Mouse (Mus musculus): Measurements from ENCODE around the gene AW209491. TPM values are rescaled to one million over a fixed set of nuclear protein-coding genes. Genes with fewer than 3 reads are reported as not detected.
A peak's percentile ranks its signal among the peaks of the same experiment; 100 is the strongest.

The AW209491 gene
- total RNA-seq (2015; ENCODE audit: low replicate concordance) (2.5 and 4.6 TPM in 2 replicates), total RNA-seq (2017; ENCODE audit: low replicate concordance) (5.5 and 9.2 TPM in 2 replicates)

DNA sequence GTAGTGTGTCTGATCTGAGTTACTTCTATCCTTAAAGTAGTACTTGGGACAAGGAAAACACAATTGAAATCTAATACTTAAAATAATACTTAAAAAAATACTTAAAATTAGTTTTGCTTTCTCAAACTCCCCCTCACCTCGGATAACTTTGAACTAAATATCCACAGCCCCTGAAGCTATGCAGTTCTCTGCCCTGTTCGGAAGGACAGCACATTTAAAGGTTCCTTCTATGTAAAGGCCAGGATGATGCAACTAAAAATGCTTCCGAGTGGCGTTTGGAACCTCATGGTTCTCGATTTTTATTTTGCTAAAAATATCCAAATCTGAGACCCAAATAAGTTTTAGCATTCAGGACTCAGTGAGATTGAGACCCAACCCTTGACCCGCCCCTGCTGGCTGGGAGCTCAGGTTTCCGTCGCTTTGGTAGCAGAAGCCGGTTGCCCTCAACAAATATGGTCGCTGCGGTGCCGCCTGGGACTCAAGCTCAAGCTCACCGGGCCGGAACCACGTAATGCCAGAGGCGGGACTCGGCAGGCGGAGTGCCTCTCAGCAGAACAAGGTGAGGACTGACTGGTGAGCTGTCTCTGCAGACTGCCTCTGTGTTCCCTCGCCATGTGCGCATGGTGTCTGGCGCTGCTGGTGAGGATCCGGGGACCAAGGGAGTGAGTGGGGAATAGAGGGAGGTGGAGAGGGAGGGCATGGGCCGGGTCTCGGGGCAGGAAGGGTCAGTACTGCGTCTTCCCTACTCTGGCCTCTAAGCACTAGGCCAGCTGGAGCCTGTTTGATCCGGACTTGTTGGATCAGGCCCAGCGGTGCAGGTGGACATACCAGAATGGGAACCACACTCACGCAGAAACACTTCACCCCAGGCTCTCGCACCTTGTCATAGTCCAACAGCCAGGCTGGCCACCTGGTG lies at the start of gene AW209491:
AW209491 (plus strand) TSS at position 429 of the 916 bp plus-strand sequence.
- ATAC-seq (replicated peaks; ENCODE audit: low FRiP score, poor library complexity, severe bottlenecking): peak; percentile 96

DNA sequence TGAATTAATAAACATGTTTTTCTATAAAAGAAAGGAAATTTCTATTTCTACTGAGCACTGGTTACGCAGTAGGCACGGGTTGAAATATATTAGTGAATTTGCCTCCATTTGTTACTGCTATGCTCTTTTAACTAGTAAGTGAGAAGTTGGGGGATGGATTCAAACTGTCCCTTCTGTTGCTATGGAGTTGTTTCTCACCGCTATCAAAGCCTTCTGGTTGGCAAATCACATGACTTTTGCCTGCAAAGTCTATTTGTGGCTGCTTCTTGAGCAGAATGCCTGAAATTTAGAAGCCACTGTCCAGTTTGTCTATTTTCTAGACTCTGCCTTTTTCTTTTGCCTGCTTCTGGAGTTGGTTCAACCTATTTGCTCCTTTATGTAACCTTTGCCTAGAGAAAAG lies 49.6 kb upstream of the AW209491 start:
- ATAC-seq (replicated peaks; ENCODE audit: low FRiP score, poor library complexity, severe bottlenecking): no peak

DNA sequence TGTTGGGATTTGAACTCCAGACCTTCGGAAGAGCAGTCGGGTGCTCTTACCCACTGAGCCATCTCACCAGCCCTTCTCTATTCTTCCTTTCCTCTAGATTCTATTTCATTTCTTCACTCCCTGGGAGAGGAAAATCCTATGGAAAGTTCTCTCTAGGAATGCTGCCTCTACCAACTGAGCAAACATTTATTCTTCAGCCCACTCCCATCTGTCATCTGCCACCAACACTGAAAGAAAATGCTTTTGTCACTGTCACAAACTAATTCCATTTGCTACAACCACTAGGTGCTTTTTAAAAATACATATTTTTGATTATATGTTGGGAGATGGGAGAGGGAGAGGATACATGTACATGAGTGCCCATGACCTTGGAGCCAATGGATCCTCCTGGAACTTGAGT lies 27.2 kb upstream of the AW209491 start:
- ATAC-seq (replicated peaks; ENCODE audit: low FRiP score, poor library complexity, severe bottlenecking): no peak

DNA sequence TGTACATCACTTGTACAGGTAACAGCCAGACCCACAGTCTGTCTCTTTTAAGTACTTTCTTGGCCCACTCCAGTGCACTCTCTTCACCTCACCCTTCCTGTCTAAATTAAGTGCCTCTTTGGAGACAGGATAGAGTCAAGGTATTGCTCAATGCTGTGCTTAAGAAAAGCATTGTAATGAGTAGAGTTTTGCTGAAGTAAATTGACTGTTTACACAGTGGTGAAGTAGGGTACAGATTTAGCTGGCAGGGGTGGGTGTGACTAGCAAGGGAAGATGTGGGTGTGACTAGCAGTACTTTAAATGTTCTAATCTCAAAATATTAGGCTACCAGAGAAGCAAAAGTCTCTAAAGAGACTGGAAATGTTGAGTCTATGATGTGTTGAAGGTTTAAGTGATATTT lies 22.3 kb upstream of the AW209491 start:
- ATAC-seq (replicated peaks; ENCODE audit: low FRiP score, poor library complexity, severe bottlenecking): no peak

DNA sequence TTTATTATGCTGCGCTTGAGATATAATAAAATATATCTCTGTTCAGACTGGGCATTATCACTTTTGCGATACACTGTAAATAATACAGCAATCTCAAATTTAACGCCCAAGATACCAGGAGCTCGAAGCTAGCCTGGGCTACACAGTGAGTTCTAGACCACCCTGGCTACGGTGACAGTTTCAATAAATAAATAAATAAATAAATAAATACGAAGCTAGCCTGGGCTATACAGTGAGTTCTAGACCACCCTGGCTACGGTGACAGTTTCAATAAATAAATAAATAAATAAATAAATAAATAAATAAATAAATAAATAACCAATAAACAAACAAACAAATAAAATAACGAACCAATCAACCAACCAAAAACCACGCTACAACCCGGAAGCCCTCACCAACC lies 17.5 kb upstream of the AW209491 start:
- no peak for ATAC-seq (replicated peaks; ENCODE audit: low FRiP score, poor library complexity, severe bottlenecking)

DNA sequence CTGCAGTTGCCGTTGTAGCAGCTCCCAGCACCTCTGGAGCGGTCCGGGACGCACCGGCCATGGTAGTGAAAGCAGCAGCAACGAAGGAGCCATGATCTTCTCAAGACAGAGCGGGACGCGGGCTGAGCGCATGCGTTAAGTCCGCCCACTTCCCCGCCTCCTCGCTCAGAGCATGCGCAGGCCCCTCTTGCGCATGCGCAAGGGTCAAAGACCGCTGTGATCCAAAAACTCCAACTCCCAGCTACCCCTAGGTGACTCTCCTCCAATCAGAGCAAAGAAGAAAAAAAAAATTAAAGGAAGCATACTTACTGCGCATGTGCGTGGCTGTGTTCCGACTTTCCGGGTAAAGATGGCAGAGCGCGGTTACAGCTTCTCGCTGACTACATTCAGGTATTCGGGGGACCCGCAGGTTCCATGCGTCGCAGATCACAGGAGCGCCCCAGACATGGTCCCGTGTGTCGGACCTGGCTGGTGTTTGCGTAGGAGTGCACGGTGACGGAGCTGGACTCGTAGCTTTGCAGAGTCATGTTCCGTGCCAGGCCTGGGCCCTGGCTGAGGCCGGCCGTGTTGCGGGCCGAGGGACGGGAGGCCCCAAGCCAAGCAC lies 16.9 kb upstream of the AW209491 start, which contains the start of the genes Mrpl32 and Psma2:
Mrpl32 (minus strand) TSS at position 240 of the 604 bp plus-strand sequence.
Psma2 (plus strand) TSS at position 315 of the 604 bp plus-strand sequence.
- ATAC-seq (replicated peaks; ENCODE audit: low FRiP score, poor library complexity, severe bottlenecking): peak; percentile 97

DNA sequence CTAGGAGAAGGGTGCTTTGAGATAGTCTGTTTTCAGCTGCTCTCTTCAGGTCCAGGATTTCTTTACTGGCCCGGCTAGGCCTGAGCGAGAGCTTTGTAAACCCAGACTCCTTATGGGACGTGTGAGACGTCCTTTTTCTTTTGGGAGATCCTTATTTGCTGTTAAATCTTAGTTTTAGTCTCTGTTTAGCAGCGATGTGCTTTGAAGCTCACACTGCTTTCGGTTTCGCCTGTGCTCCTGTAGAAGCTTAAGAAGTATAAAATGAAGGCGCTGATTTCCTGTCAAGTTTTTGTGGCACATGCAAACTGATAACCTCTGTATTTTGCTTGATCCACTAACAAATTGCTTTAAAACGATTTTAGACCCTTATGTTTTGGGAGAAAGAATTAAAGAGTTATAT lies 16.4 kb upstream of the AW209491 start:
- no peak for ATAC-seq (replicated peaks; ENCODE audit: low FRiP score, poor library complexity, severe bottlenecking)

DNA sequence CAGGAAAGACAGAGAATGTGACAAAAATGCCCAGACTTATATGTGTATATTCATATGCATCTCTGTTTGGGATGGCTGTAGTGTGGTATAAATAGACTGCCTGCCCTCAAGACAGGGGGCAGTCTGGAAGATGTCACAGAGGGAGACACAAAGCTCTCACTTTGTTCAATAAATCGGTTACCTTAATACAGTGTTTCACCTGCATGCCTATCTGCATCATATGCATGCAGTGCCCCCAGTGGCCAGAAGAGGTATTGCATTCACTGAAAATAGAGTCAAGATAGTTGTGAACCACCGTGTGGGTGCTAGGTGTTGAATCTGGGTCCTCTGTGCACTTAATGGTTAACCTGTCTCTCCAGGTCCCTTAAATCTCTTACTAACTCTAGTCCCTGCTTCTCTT lies 11.2 kb upstream of the AW209491 start:
- peak; percentile 91 for ATAC-seq (replicated peaks; ENCODE audit: low FRiP score, poor library complexity, severe bottlenecking)

DNA sequence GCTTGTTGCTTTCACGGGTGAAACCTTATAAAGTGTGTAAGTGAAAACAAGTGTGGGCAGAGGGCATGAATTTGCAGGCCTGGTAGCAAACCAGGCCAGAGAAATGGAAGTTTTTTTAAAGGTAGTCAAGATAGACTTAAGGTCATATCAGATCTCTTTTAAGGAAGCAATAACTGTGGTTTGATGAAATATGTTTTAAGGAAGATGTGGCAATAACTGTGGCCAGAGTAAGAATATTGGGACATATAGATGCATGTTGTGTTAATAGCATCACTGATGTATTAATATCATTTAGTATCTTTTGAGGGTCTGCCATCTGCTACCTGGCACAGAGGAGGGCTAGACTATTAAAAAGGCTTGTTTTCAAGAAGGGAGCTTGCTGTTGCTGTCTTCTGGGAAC lies 10.0 kb downstream of the AW209491 start:
- no peak for ATAC-seq (replicated peaks; ENCODE audit: low FRiP score, poor library complexity, severe bottlenecking)

DNA sequence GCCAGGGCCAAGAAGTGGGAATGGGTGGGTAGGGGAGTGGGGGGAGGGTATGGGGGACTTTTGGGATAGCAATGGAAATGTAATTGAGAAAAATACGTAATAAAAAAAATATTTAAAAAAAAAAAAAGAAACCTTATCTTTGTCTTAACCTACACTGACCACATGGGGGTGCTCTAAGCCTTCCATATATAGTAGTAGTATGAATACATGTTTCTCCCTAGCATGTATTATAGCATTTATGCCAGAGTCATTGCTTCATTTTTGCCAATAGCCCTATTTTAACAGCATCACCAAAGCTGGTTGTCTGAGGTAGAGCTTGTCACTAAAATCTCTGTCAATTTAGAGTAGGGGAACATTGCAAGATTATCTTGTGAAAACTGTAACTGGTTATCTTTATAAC lies 19.3 kb downstream of the AW209491 start:
- ATAC-seq (replicated peaks; ENCODE audit: low FRiP score, poor library complexity, severe bottlenecking): no peak

DNA sequence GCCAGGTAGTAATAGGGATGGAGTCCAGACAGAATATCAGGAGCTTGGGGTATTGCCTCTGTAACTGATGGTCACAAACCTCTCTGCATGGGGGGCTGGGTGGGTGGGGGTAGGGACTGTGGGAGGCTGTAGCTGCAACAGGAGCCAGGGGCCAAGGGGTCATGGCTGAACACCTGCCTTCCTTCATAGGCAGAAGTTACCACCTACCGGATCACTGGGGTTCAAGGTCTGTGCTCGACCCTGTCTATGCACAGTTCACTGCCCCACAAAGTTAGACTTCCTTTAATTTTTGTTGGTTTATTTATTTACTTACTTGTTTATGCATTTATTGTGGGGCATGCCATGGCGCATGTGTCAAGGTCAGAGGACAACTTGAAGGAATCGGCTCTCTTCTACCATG lies 37.2 kb downstream of the AW209491 start:
- no peak for ATAC-seq (replicated peaks; ENCODE audit: low FRiP score, poor library complexity, severe bottlenecking)

DNA sequence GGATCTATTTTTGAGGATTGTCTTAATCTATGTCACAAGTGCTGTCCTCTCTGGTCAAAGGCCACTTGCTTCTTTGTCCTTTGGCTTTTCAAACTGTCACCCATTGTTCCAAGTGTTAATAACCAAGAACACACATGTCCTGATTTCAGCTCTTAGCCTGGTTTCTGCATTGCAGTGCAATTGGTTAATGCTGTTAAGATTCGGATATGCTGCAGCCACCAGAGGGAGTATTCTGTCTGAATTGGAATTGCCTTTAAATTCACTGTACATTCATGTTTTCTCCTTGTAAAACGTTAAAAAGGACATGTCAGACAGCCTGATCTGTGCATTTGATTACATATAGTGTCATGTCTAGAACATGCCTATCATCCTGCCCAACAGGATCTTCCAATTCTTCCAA lies 40.4 kb downstream of the AW209491 start:
- ATAC-seq (replicated peaks; ENCODE audit: low FRiP score, poor library complexity, severe bottlenecking): no peak

Other genes with a start within 250 kb of the AW209491 start
- gene Hecw1, start 106.9 kb upstream of the AW209491 start, total RNA-seq (2015; ENCODE audit: low replicate concordance): not detected in 2 replicates
- gene Hecw1, start 106.9 kb upstream of the AW209491 start, total RNA-seq (2017; ENCODE audit: low replicate concordance): not detected in 2 replicates
- gene Mrpl32, start 17.0 kb upstream of the AW209491 start, total RNA-seq (2015; ENCODE audit: low replicate concordance): 20.8 and 31.1 TPM in 2 replicates
- 22.6 and 24.1 TPM in 2 replicates for gene Mrpl32, start 17.0 kb upstream of the AW209491 start, total RNA-seq (2017; ENCODE audit: low replicate concordance)
- gene Psma2, start 16.9 kb upstream of the AW209491 start, total RNA-seq (2015; ENCODE audit: low replicate concordance): 55.8 and 61.5 TPM in 2 replicates
- gene Psma2, start 16.9 kb upstream of the AW209491 start, total RNA-seq (2017; ENCODE audit: low replicate concordance): 34.4 and 71.8 TPM in 2 replicates